Mouse (Mus musculus) limb, embryonic 12.5 days (tissue): ENCODE measurements around the gene Stk32b. TPM values are rescaled to one million over a fixed set of nuclear protein-coding genes. Genes with fewer than 3 reads are reported as not detected.

Experiments used
- ATAC-seq: fragments of 200-750 bp; cut with Nextera tagmentation; 2 replicates; pipeline ENCODE4 v1.8.0; 2017; ENCODE audit warnings: low read depth, moderate TSS enrichment; ENCODE audit not compliant: insufficient number of reproducible peaks, insufficient read depth, low FRiP score, low TSS enrichment
- H3K27ac ChIP-seq: fragments of 300-500 bp; sonication (generic); 2 replicates; pipeline ENCODE4 v1.5.1; 2016; ENCODE audit warnings: mild to moderate bottlenecking, moderate library complexity
- H3K27me3 ChIP-seq: fragments of 300-500 bp; sonication (generic); 2 replicates; pipeline ENCODE4 v1.6.1; 2016; ENCODE audit warnings: mild to moderate bottlenecking, moderate library complexity
- H3K36me3 ChIP-seq: fragments of 300-500 bp; sonication (generic); 2 replicates; pipeline ENCODE4 v1.6.1; 2016; ENCODE audit warnings: mild to moderate bottlenecking, moderate library complexity
- H3K4me1 ChIP-seq: fragments of 300-500 bp; sonication (generic); replicated peaks from 2 replicates; pipeline ENCODE4 v1.6.1; 2016
- H3K4me2 ChIP-seq: fragments of 300-500 bp; sonication (generic); 2 replicates; pipeline ENCODE4 v1.6.1; 2016; ENCODE audit warnings: mild to moderate bottlenecking, moderate library complexity
- H3K4me3 ChIP-seq: fragments of 300-500 bp; sonication (generic); replicated peaks from 2 replicates; pipeline ENCODE4 v1.5.1; 2016; ENCODE audit warnings: mild to moderate bottlenecking
- H3K9ac ChIP-seq: fragments of 300-500 bp; sonication (generic); replicated peaks from 2 replicates; pipeline ENCODE4 v1.6.1; 2016; ENCODE audit warnings: mild to moderate bottlenecking, moderate library complexity
- H3K9me3 ChIP-seq: fragments of 300-500 bp; sonication (generic); 2 replicates; pipeline ENCODE4 v1.6.1; 2016; ENCODE audit warnings: mild to moderate bottlenecking, moderate library complexity
- WGBS: fragments of 180-500 bp; shearing (Covaris S2); methylation state at CpG from one replicate; pipeline ENCODE4 v1.1.7; 2016; 5-methylcytosine and 5-hydroxymethylcytosine counted together
- polyA plus RNA-seq: library from polyadenylated mRNA; unstranded; fragments of >200 nt; fragmentation: Nextera tagmentation; extraction: Ambion mirVana; gene quantifications from 2 replicates; pipeline ENCODE4 v1.2.1, GENCODE M21; 2016

Stk32b gene
- polyA plus RNA-seq, 1 experiment from 2014 or later: 1.2 TPM

DNA sequence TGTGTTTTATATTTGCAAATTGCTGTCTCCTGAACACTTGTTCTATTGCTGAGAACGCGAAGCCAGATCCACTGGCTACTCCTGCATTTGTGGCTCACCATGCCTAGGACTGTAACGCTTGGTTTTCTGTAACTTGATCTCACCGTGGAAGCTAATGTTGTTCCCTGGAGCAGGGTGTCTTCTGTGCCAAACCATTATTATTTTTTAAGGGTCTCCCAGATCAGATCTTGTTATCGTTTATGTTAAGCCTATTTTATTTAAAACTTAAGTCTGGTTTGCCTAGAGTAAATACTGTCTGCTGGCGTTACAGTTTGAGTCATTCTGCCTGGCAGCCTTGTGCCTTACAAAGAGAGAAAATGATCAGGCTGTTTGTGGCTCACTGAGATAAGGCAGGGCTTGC is 3.7 kb upstream of the Stk32b start:
- Histone ChIP-seq H3K4me2 (peak overlapping the region; percentile 3; the same call in 1 of the 2 replicates), H3K36me3 (no peaks in the 10 kb centered on the region), H3K27me3 (peaks cover 41% of the 10 kb centered on the region), H3K9me3 (no peaks in the 10 kb centered on the region; the same call in 1 of the 2 replicates), H3K4me3 (no peak overlapping the region), H3K27ac (peak overlapping the region; percentile 26; the same call in 1 of the 2 replicates), H3K9ac (no peak overlapping the region), H3K4me1 (peaks cover 32% of the 10 kb centered on the region)
- WGBS: 15% methylated on average over 6 of the region's 6 CpGs
- ATAC-seq: no peak

GRCm38 (mm10) chr5:37717384-37717963 is 503 bp upstream of the Stk32b start:
- peak overlapping the region; percentile 92 for H3K4me2 ChIP-seq
- under 1% methylated on average over 14 of the region's 14 CpGs for WGBS
- no peaks in the 10 kb centered on the region for H3K36me3 ChIP-seq
- H3K9me3 ChIP-seq: no peaks in the 10 kb centered on the region
- H3K4me1 ChIP-seq: peaks cover 23% of the 10 kb centered on the region
- peak; percentile 54; the same call in 1 of the 2 replicates for ATAC-seq
- H3K27me3 ChIP-seq: peaks cover 54% of the 10 kb centered on the region
- peak overlapping the region; percentile 50 for H3K4me3 ChIP-seq
- no peak overlapping the region for H3K27ac ChIP-seq
- H3K9ac ChIP-seq: peak overlapping the region; percentile 57; the same call in 1 of the 2 replicates

GRCm38 (mm10) chr5:37709257-37709904 is 7.6 kb downstream of the Stk32b start:
- no peak overlapping the region for H3K4me3 ChIP-seq
- peaks cover 4% of the 10 kb centered on the region; the same call in 1 of the 2 replicates for H3K9me3 ChIP-seq
- peaks cover 6% of the 10 kb centered on the region for H3K27me3 ChIP-seq
- no peak overlapping the region for H3K4me2 ChIP-seq
- no peak for ATAC-seq
- no peak overlapping the region for H3K9ac ChIP-seq
- WGBS: 83% methylated on average over 5 of the region's 5 CpGs
- H3K4me1 ChIP-seq: no peaks in the 10 kb centered on the region
- H3K27ac ChIP-seq: no peak overlapping the region
- no peaks in the 10 kb centered on the region for H3K36me3 ChIP-seq

GRCm38 (mm10) chr5:37708124-37708523 is 8.8 kb downstream of the Stk32b start:
- Histone ChIP-seq H3K27ac (no peak overlapping the region), H3K9ac (no peak overlapping the region), H3K4me3 (no peak overlapping the region), H3K27me3 (no peaks in the 10 kb centered on the region), H3K4me2 (no peak overlapping the region), H3K4me1 (no peaks in the 10 kb centered on the region), H3K9me3 (peaks cover 4% of the 10 kb centered on the region; the same call in 1 of the 2 replicates), H3K36me3 (no peaks in the 10 kb centered on the region)
- WGBS: 61% methylated on average over 3 of the region's 3 CpGs
- ATAC-seq: no peak

- Histone ChIP-seq H3K4me2 (no peak overlapping the region), H3K27ac (no peak overlapping the region), H3K36me3 (no peaks in the 10 kb centered on the region), H3K4me1 (no peaks in the 10 kb centered on the region), H3K9me3 (peaks cover 4% of the 10 kb centered on the region; the same call in 1 of the 2 replicates), H3K9ac (no peak overlapping the region), H3K4me3 (no peak overlapping the region), H3K27me3 (no peaks in the 10 kb centered on the region)
- WGBS: 83% methylated on average over 2 of the region's 2 CpGs
- ATAC-seq: no peak
Observed at GRCm38 (mm10) chr5:37704962-37705361, 12.0 kb downstream of the Stk32b start.

DNA sequence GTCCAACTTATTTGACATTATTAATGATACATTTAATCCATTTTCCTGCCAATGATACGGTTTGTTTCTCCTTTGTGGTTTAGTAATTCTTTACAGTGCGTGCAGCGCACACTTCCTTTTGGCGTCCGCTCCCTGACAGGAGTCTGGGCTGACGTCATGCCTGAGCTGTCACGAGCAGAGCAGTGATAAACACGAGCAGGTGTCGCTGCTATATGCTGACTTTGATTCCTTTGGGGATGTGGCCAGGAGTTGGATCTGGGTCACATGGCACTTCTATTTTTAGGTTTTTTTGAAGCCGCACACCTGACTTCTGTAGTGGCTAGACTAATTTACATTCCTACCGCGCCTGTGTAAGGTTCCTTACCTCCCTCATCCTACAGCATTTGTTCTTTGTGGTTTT is 17.2 kb downstream of the Stk32b start:
- Histone ChIP-seq H3K4me3 (no peak overlapping the region), H3K4me2 (no peak overlapping the region), H3K4me1 (no peaks in the 10 kb centered on the region), H3K9ac (no peak overlapping the region), H3K27me3 (peaks cover 7% of the 10 kb centered on the region), H3K9me3 (no peaks in the 10 kb centered on the region; the same call in 1 of the 2 replicates), H3K36me3 (no peaks in the 10 kb centered on the region), H3K27ac (no peak overlapping the region)
- ATAC-seq: no peak
- WGBS: 77% methylated on average over 12 of the region's 12 CpGs

- H3K36me3 ChIP-seq: no peaks in the 10 kb centered on the region
- H3K9me3 ChIP-seq: no peaks in the 10 kb centered on the region; the same call in 1 of the 2 replicates
- no peak overlapping the region for H3K4me3 ChIP-seq
- ATAC-seq: no peak
- no peaks in the 10 kb centered on the region for H3K4me1 ChIP-seq
- no peak overlapping the region for H3K27ac ChIP-seq
- H3K27me3 ChIP-seq: peaks cover 7% of the 10 kb centered on the region
- no peak overlapping the region for H3K4me2 ChIP-seq
- H3K9ac ChIP-seq: no peak overlapping the region
- 82% methylated on average over 7 of the region's 7 CpGs for WGBS
Observed at GRCm38 (mm10) chr5:37697286-37697685, 19.7 kb downstream of the Stk32b start.

- Histone ChIP-seq H3K36me3 (no peaks in the 10 kb centered on the region), H3K4me1 (no peaks in the 10 kb centered on the region), H3K4me3 (no peak overlapping the region), H3K4me2 (no peak overlapping the region), H3K27ac (no peak overlapping the region), H3K9me3 (peaks cover 3% of the 10 kb centered on the region; the same call in 1 of the 2 replicates), H3K27me3 (peaks cover 11% of the 10 kb centered on the region), H3K9ac (no peak overlapping the region)
- WGBS: 55% methylated on average over 4 of the region's 4 CpGs
- no peak for ATAC-seq
Observed at GRCm38 (mm10) chr5:37695773-37696172, 21.2 kb downstream of the Stk32b start.

- no peak overlapping the region for H3K27ac ChIP-seq
- peaks cover 11% of the 10 kb centered on the region for H3K27me3 ChIP-seq
- no peak for ATAC-seq
- WGBS: 87% methylated on average over 3 of the region's 3 CpGs
- H3K9ac ChIP-seq: no peak overlapping the region
- peaks cover 3% of the 10 kb centered on the region; the same call in 1 of the 2 replicates for H3K9me3 ChIP-seq
- no peak overlapping the region for H3K4me3 ChIP-seq
- H3K36me3 ChIP-seq: no peaks in the 10 kb centered on the region
- no peak overlapping the region for H3K4me2 ChIP-seq
- no peaks in the 10 kb centered on the region for H3K4me1 ChIP-seq
Observed at GRCm38 (mm10) chr5:37692759-37693158, 24.2 kb downstream of the Stk32b start.

DNA sequence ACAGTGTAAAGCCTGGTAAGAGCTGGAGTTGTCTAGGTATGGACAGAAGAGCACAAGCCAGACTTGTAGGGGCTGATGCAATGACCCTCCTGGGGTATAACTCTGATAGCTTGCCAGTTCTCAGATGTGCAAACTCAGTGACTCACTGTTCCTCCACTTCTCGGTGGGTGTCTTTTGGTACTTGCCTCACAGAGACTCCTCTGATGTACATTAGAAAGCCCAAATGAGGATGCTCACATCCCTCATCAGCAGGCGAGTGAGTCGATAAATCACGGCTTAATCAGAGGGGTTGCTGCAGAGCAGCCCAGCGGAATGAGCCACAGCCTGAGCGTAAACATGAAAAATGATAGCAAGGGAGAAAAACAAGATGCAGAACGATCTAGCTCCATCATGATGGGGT is 46.2 kb downstream of the Stk32b start:
- Histone ChIP-seq H3K4me1 (no peaks in the 10 kb centered on the region), H3K36me3 (no peaks in the 10 kb centered on the region), H3K27ac (no peak overlapping the region), H3K4me2 (no peak overlapping the region), H3K9ac (no peak overlapping the region), H3K4me3 (no peak overlapping the region), H3K9me3 (no peaks in the 10 kb centered on the region), H3K27me3 (peaks cover 4% of the 10 kb centered on the region; the same call in 1 of the 2 replicates)
- no peak for ATAC-seq
- 85% methylated on average over 7 of the region's 7 CpGs for whole genome bisulfite sequencing

DNA sequence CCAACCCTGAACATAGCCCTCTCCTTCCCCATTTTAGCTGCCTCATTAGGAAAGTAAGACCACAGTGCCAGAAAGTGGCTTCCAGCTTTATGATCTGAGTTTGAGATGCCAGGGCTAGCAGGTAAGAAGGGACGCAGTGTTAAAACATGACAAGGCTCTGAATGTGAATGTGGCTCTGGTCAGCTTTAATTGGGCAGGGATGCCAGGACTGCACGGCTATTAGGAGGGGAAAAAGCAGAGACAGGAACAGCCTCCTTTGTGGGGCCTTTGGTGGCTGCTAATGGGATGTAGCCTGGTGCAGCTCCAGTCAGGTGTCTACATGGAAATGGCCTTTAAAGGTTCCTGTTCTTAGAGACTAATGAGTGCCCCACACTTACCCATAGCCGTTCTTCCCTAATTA is 52.0 kb downstream of the Stk32b start:
- H3K4me2 ChIP-seq: no peak overlapping the region
- no peak for ATAC-seq
- no peak overlapping the region for H3K27ac ChIP-seq
- WGBS: 39% methylated on average over 3 of the region's 3 CpGs
- H3K27me3 ChIP-seq: no peaks in the 10 kb centered on the region
- no peak overlapping the region for H3K4me3 ChIP-seq
- H3K4me1 ChIP-seq: no peaks in the 10 kb centered on the region
- no peaks in the 10 kb centered on the region for H3K9me3 ChIP-seq
- no peaks in the 10 kb centered on the region for H3K36me3 ChIP-seq
- H3K9ac ChIP-seq: no peak overlapping the region
